Mouse (Mus musculus) spleen, adult 12 weeks (tissue): ENCODE measurements around the gene Sema6d.

ENCODE experiments used
- DNase-seq: peaks from one replicate; pipeline ENCODE4 v3.0.0; 2022; ENCODE audit warnings: low spot score

The Sema6d gene

GRCm38 (mm10) chr2:124401727-124402380 is 312.1 kb downstream of the Sema6d start:
- no peak for DNase-seq

- DNase-seq = no peak
These were observed 313.8 kb downstream of the Sema6d start for GRCm38 (mm10) chr2:124403571-124403970.

GRCm38 (mm10) chr2:124403981-124404380 is 314.2 kb downstream of the Sema6d start:
- DNase-seq = no peak

GRCm38 (mm10) chr2:124404631-124405562 is 315.1 kb downstream of the Sema6d start:
- DNase-seq = no peak

- no peak for DNase-seq
These were observed 319.2 kb downstream of the Sema6d start for GRCm38 (mm10) chr2:124408956-124409355.

- DNase-seq = no peak
These were observed 327.0 kb downstream of the Sema6d start for GRCm38 (mm10) chr2:124416730-124417129.

GRCm38 (mm10) chr2:124418319-124418718 is 328.6 kb downstream of the Sema6d start:
- DNase-seq = no peak

GRCm38 (mm10) chr2:124420170-124420825 is 330.5 kb downstream of the Sema6d start:
- DNase-seq = no peak

- DNase-seq = no peak
These were observed 340.0 kb downstream of the Sema6d start for GRCm38 (mm10) chr2:124429744-124430143.

- no peak for DNase-seq
These were observed 340.9 kb downstream of the Sema6d start for GRCm38 (mm10) chr2:124430708-124431107.

GRCm38 (mm10) chr2:124435382-124436002 is 345.7 kb downstream of the Sema6d start:
- DNase-seq = no peak

- DNase-seq = no peak
These were observed 346.9 kb downstream of the Sema6d start for GRCm38 (mm10) chr2:124436704-124437103.

- no peak for DNase-seq
These were observed 354.4 kb downstream of the Sema6d start for GRCm38 (mm10) chr2:124444199-124444598.

GRCm38 (mm10) chr2:124455881-124456280 is 366.1 kb downstream of the Sema6d start:
- DNase-seq = no peak

GRCm38 (mm10) chr2:124456999-124457398 is 367.2 kb downstream of the Sema6d start:
- DNase-seq = no peak

- no peak for DNase-seq
These were observed 368.3 kb downstream of the Sema6d start for GRCm38 (mm10) chr2:124458028-124458427.

GRCm38 (mm10) chr2:124460956-124461355 is 371.2 kb downstream of the Sema6d start:
- DNase-seq = no peak

- DNase-seq = no peak
These were observed 371.6 kb downstream of the Sema6d start for GRCm38 (mm10) chr2:124461378-124461851.

- DNase-seq = no peak
These were observed 375.5 kb downstream of the Sema6d start for GRCm38 (mm10) chr2:124465004-124465946.

- DNase-seq = no peak
These were observed 377.7 kb downstream of the Sema6d start for GRCm38 (mm10) chr2:124467429-124467828.
